Mouse (Mus musculus): ENCODE measurements at regions not wholly inside any gene's neighbourhood (a gene's known extent, or its start where the extent isn't known, plus 50 kb on each side); places are given as distances from the start of the nearest gene placed in this dataset.
"Not testable (repeated sequence)": the region's sequence is repeated elsewhere in the genome, so short reads cannot be mapped to it uniquely, and the experiment has no call there.

- no peak for DNase-seq
Observed at GRCm38 (mm10) chr13:42000966-42001365, 50.9 kb upstream of the Hivep1 start.

- DNase-seq, result no peak
Observed at GRCm38 (mm10) chr13:41997883-41998282, 53.9 kb upstream of the Hivep1 start.

DNA sequence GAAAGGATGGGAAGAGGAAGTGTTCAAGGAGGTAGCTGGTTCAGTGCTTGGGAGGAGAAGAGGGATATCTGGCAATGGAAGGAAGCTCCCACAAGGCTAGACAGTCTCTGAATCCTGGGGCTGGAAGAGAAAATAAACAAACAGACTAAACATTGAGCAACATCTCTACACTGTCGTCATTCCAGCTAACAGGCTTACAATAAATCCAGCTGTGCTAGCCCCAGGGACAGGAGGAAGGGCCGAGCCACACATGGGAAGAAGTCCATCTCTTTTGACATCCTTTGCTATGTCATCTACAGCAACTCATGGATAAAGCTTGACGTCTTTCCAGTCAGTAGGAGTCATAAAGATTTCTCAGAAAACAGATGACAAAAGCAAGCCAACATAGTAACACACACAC, 57.7 kb upstream of the Hivep1 start:
- DNase-seq, result no peak

GRCm38 (mm10) chr13:41975918-41976317, 75.9 kb upstream of the Hivep1 start:
- DNase-seq, result no peak

DNA sequence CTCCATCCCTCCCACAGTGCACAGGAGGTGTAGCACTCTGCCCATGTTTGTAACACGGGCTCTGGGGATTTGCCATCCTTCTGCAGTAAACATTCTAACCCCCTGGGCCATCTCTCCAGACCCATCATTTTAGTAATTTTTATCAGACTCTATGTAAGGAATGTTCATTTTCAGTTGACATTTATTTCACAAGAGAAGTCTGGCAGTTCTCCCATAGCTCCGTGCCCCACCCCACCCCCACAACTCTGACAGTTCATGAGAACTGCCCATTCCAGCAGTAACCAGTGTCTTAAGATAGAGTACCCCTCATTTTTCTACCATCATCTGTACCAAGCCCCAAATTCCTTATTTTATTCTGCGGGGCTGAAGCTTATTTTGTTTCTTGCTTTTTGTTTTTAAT, 88.9 kb upstream of the Hivep1 start:
- no peak for DNase-seq

DNA sequence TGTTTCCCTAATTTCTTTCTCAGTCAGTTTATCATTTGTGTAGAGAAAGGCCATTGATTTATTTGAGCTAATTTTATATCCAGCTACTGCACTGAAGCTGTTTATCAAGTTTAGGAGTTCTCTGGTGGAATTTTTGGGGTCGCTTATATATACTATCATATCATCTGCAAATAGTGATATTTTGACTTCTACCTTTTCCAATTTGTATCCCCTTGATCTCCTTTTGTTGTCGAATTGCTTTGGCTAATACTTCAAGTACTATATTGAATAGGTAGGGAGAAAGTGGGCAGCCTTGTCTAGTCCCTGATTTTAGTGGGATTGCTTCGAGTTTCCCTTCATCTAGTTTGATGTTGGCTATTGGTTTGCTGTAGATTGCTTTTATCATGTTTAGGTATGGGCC, 90.9 kb upstream of the Hivep1 start:
- DNase-seq, result not testable (repeated sequence)

DNA sequence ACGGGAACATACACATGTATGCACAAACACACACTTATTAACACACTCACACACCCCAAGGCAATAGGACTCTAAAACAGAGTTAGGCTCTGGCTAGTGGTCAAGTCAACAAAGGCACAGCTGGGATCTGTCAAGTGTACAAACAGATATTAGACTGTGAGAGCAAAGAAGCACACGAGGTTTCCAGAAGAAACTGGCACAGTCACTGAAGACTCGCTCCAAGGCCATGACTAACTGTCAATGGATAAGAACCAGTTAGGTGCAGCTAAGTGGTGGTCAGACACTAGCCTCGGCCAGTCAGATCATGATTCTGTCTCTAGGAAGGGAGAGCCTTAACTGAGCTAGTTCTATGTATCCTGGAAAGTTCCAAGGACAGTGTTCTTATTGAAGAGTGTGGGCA, 93.9 kb upstream of the Hivep1 start:
- no peak for DNase-seq

DNA sequence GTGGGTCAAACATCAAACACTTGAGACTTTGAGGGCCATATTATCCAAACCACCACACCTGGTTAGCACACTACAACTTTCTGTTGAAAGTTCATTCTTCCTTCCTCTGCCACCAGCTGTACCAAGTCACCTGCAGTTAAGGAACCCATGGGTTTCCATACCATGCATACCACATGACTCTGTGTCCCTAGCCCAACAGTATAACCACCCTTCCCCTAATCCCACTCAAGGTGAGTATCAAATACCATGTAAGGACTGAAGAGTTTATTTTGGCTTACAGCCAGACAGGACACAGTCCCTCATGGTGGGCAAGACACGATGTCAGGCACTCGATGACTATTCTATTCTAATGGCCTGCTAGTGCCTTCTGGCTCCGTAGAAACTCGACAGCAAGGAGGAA, 95.9 kb upstream of the Hivep1 start:
- no peak for DNase-seq

DNA sequence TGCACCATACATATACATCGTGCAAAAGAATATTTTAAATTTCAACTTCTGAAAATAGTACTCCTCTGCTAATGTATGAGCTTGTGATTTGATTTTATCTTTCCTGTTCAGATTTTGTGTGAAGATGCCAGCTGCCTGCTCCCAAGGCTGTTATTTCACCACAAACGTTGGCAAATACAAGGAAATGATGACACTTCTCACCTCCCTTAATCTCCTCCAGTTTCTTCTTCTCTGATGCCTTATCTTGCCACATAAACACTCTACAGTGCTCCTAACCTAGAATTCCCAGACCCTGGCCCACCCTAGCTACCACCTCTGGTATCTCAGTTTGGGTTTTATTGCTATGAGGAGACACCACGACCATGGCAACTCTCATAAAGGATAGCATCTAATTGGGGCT, 96.6 kb upstream of the Hivep1 start:
- DNase-seq, result no peak

DNA sequence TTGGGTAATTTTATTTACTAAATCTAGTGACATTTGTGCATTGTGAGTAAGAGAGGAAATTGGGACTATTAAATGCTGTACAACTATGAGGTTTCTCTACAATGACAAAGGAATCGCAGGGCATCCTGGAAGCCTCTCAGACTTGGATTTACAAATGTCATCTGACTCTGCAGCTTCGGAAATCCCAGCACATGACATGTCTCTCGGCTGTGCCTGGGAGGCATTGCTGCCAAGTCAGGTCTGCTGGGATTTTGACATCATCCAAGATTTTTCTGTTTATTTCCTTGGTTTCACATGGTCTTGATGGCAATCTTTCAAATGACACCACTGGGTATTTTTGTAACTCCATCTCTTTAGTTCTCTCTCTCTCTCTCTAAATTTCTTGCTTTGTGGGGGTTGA, 99.4 kb upstream of the Hivep1 start:
- DNase-seq, result peak; percentile 19

DNA sequence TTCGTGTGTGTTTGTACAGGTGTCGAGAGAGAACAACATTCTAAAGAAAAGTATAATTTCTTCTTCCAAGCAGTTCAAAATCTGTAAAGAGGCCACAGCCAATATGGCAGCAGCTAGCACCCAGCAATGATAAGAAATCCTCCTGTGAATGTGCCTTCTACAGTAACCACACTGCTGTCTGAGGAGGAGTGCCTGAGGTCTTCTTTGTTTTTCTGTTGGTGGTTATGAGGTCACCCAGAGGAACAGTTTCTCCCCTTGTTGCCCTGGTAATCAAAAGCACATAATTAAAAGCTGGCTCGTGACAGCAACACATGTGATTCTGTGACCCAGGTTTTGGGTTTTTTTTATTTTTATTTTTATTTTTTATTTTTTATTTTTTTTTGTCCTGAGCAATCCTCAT, 100.8 kb upstream of the Adtrp start:
- no peak for DNase-seq

DNA sequence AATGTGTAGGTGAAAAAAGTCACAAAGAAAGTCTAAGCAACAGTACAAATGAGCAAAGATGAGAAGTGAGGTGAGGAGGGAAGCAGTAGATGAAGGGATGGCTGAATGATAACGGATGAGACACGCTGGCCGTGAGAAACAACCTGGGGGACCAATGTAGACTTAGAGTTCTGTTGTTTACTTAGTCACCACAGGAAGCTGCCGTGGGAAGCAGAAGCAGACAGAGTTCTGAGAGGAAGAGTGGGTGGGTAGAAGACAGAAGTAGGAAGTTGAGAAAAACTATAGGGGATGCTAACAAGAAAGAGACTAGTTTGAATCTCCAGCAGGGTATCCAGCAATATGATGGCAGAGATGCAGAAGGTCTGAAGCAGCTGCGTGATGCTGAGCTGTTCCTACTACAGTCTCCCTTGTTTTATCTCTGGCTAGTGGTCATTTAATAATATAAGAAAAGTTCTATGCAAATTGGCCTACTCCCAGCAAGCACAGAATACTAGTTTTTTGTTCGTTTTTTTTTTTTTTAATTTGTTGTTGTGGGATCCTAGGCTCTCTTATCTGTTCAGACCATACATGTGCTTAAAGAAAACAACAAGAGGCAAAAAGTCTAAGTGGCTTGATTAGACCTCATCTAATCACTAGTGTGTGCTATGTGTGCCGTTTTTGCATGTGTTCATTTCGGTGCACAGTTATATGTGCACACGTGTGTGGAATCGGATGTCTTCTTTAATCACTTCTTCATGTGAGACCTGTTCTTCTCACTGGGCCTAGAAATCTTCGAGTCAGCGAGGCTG, 85.0 kb upstream of the Adtrp start:
- no peak for DNase-seq

DNA sequence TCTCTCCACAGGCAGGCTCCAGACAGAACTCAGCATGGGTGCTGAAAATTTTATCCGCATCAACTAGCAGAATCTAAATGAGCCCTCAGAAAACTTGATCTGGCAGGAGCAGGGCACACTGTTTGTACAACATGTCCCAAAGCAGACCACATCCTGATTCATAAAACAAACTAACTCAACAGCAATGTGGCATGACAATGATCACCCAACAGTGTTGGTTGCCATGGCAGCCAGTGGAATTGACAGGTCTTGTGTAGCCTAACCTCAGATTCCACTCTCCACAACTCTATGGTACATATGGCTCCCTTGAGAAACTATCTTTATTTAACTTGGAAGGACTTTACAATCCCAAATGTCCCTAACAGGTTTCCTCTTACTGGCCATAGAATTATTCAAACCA, 82.3 kb upstream of the Adtrp start:
- DNase-seq, result no peak

DNA sequence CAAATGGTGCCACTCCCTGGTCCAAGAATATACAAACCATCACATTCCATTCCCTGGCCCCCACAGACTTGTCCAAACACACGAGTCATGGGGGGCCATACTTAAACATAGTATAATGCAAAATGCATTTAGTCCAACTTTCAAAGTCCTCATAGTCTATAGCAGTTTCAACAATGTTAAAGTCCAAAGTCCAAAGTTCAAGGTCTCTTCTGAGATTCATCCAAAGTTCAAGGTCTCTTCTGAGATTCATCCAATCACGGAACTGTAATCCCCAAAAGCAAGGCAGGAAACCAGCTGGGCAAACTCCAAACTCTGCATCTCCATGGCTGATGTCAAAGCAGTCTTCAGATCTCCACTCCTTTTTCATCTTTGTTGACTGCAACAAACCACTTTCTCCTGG, 78.4 kb upstream of the Adtrp start:
- DNase-seq, result not testable (repeated sequence)

- no peak for DNase-seq
Observed at GRCm38 (mm10) chr13:41925211-41925610, 77.7 kb upstream of the Adtrp start.

- no peak for DNase-seq
Observed at GRCm38 (mm10) chr13:41921178-41921577, 73.7 kb upstream of the Adtrp start.

DNA sequence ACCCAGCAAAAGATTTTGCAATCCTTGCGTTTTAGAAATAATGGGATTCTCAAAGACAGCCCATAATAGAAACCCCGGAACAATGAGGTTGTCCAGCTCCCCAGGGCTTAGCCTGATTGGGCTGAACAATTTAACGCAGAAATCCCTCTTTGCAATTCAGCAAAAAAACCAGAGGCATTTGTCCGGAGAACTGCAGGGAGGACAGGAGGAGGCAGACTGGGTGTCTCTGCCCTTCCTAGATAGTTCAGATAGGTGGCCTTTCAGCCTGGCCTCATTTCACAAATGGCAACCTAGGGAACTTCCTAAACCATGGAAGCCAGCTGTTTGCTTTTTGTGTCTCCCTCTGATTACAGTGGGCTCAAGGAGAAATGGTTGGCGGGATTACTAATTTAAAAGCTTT, 71.0 kb upstream of the Adtrp start:
- DNase-seq, result no peak

GRCm38 (mm10) chr13:41915816-41916215, 68.3 kb upstream of the Adtrp start:
- not testable (repeated sequence) for DNase-seq

DNA sequence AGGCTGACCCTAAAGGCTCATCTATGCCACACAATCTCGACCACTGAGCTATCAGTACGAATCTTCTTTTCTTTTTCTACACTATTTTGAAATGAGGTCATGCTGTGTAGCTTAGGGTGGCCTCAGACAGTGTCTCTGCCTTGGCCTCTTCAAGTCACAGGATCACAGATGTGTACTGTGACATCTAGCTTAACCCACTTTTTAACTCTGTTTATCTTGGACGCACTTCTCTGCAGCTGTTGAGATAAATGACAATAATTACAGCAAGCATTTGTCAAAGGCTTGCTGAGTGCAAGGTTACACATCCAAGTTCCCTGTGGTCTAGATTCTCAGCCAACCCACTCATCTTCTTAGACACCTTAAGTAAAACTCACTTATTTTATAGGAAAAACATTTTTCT, 63.3 kb upstream of the Adtrp start:
- DNase-seq, result no peak

DNA sequence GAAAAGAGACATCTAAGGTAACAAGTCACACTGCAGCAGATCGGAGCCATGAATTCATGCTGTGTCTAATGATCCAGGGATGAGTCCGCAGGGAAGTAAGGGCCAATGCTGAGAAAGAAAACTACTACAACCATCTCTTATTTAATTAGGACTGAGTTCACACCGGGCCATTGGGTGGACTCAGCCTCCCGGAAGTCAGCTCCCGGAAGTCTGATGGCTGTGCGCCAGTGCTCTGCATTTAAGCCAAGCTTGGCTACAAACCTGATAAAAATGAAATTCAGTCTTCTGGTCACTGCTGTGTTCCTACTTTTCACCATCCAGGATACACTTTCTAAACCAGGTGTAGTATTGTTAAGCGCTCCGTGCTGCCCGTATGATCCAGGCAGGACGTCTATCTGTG, 62.8 kb upstream of the Adtrp start:
- peak; percentile 39 for DNase-seq

DNA sequence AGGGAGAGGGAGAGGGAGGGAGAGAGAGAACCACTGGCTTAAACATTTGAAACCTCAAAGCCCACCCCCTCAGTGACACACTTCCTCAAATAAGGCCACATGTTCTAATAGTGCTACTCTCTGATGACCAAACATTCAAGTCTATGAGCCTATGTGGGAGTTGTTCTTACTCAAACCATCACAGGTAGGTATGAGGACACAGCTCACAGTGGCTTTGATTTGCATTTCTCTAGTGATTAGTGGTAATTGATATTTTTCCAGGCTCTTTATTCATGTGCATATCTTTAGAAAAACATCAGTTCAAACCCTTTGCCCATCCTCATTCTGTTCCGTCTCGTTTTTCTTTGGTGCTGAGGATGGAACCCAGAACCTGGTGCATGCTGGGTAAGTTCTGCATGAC, 59.5 kb upstream of the Adtrp start:
- DNase-seq, result no peak

DNA sequence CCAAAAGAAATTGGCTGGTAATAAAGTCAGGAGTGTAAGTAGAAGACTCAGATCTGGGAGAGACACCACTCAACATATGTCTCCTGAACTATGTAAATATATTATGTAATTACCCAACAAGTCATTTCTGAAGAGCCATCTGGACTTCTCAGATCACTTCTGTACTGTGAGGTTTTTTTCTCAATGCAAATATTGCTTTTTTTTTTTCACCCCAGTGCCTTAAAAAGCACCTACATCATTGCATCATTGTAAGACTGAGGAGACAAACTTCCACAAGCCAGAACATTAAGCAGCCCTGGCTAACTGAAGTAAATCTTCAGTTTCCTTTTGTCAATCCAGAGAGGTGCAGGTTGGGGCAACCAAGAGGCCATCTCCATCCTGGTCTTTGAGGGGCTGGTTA, 55.8 kb upstream of the Adtrp start:
- DNase-seq, result no peak

DNA sequence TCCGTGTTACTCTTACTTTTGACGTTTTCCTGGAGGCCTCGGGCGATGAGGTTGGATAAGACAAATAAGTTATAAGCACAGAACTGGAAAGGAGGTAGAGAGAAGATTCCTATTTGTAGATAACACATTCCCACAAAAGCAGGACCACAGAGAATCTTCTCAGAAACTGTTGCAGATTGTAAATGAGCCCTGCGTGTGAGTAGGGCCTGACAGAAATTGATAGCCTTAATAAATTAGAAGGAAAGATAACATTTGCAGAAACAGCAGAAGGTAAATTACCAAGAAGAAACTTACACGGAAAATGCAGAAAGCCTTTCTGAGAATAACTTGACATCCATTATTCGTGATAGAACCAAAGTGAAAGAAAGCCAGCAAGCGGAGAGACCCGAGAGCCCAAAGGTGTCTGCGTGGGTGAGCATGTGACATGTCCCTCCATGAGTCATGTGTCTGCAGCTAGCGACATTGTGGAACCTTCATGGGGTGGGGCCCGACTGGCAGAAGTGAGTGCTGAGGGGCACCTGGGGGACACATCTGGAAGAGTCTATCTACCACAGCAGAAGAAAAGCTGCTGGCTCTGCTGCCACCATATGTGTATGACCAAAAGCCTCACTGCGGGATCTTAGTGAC, 52.5 kb upstream of the Adtrp start:
- no peak for DNase-seq

DNA sequence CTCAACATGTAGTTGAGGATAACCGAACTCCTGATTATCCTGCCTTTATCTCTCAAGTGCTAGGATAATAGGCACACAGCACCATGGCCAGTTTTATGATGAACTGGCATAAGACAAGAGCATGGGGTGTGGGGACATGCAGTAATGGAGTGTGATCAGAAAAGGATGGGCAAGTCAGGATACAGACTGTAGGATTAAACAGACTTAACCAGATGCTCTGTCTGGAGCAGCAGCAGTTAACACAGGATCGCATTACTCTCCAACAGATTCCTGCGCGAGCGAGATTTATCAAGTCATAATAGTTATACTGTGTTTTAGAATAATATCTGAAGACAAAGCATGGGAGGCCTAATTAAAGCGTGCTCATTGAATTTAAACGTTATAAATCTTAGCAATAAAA, 51.8 kb upstream of the Adtrp start:
- DNase-seq, result no peak

Measured in adrenal gland, postnatal 14 days (tissue).